Mouse (Mus musculus): ENCODE results near the gene Dgkb.

- TF ChIP-seq CTCF (IDR thresholded peaks at IDR 0.05; ENCODE audit: borderline replicate concordance, insufficient read depth, low read length) (no peak), POLR2A (IDR thresholded peaks at IDR 0.05; ENCODE audit: low read depth, low read length) (no peak)
These were observed 484.0 kb downstream of the Dgkb start for GRCm38 (mm10) chr12:38301497-38301896.
